Mouse (Mus musculus) heart, embryonic 12.5 days (tissue): ENCODE measurements at regions not wholly inside any gene's neighbourhood (a gene's known extent, or its start where the extent isn't known, plus 50 kb on each side); places are given as distances from the start of the nearest gene placed in this dataset.
A peak's percentile ranks its signal among the peaks of the same experiment; 100 is the strongest.

Experiments used
- ATAC-seq: fragments of 200-750 bp; cut with Nextera tagmentation; 2 replicates; pipeline ENCODE4 v1.8.0; 2017; ENCODE audit warnings: moderate TSS enrichment, moderate library complexity; ENCODE audit not compliant: insufficient number of reproducible peaks, low FRiP score
- H3K27ac ChIP-seq: fragments of 300-500 bp; sonication (generic); 2 replicates; pipeline ENCODE4 v1.5.1; 2016; ENCODE audit warnings: mild to moderate bottlenecking, moderate library complexity; ENCODE audit not compliant: poor library complexity, severe bottlenecking
- H3K27me3 ChIP-seq: fragments of 300-500 bp; sonication (generic); replicated peaks from 2 replicates; pipeline ENCODE4 v1.6.1; 2016; ENCODE audit warnings: mild to moderate bottlenecking, moderate library complexity
- H3K36me3 ChIP-seq: fragments of 300-500 bp; sonication (generic); 2 replicates; pipeline ENCODE4 v1.6.1; 2016; ENCODE audit warnings: mild to moderate bottlenecking, moderate library complexity
- H3K4me1 ChIP-seq: fragments of 300-500 bp; sonication (generic); replicated peaks from 2 replicates; pipeline ENCODE4 v1.6.1; 2016; ENCODE audit warnings: mild to moderate bottlenecking
- H3K4me2 ChIP-seq: fragments of 300-500 bp; sonication (generic); 2 replicates; pipeline ENCODE4 v1.6.1; 2016; ENCODE audit warnings: mild to moderate bottlenecking, moderate library complexity
- H3K4me3 ChIP-seq: fragments of 300-500 bp; sonication (generic); 2 replicates; pipeline ENCODE4 v1.5.1; 2016; ENCODE audit warnings: mild to moderate bottlenecking
- H3K9ac ChIP-seq: fragments of 300-500 bp; sonication (generic); 2 replicates; pipeline ENCODE4 v1.6.1; 2016; ENCODE audit warnings: mild to moderate bottlenecking, moderate library complexity
- H3K9me3 ChIP-seq: fragments of 300-500 bp; sonication (generic); replicated peaks from 2 replicates; pipeline ENCODE4 v1.6.1; 2016; ENCODE audit warnings: mild to moderate bottlenecking, moderate library complexity
- WGBS: fragments of 180-500 bp; shearing (Covaris S2); methylation state at CpG from one replicate; pipeline ENCODE4 v1.1.7; 2016; 5-methylcytosine and 5-hydroxymethylcytosine counted together

GRCm38 (mm10) chr6:133976854-133977253 is 58.6 kb upstream of the Etv6 start:
- ATAC-seq, result no peak
- no peaks in the 10 kb centered on the region for H3K36me3 ChIP-seq
- 32% methylated on average over 6 of the region's 6 CpGs for WGBS

DNA sequence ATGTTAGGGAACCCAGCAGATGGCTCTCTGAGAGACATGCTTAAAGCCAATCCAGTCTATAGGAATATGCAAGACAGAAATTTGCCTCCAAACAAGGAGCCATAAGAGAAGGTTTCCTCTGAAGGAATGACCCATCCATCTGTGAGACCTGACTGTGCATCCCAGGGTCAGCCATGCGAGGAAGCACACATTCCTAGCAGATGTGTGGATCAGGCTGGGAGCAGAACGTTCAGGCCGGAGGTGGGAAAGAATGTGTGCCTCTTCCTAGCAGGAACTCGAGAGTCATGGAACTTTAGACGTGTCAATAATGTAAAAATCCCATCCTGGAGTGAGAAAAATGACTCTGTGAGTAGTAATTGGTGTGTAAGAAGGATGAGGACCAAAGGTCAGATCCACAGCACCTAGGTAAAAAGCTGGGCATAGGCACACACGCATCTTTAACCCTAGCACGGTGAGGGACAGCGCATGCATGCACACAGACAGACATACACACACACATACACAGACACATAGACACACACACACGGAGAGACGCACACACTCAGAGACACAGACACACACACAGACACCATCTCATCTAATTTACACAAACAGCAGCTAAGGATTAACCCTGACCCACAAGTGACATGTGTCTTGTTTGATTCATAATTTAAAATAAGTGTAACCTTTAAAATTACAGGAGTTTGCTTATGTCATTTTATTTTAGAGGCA is 51.5 kb upstream of the Etv6 start:
- Histone ChIP-seq H3K4me1 (peaks cover 5% of the 10 kb centered on the region; the same call in 1 of the 2 replicates), H3K4me3 (no peak overlapping the region), H3K27ac (no peak overlapping the region), H3K36me3 (no peaks in the 10 kb centered on the region), H3K9me3 (no peaks in the 10 kb centered on the region), H3K9ac (no peak overlapping the region), H3K4me2 (no peak overlapping the region), H3K27me3 (no peaks in the 10 kb centered on the region)
- 72% methylated on average over 10 of the region's 10 CpGs for WGBS
- no peak for ATAC-seq

More at GRCm38 (mm10) chr6:133976854-133977253, 58.6 kb upstream of the Etv6 start:
- no peaks in the 10 kb centered on the region for H3K4me1 ChIP-seq
- H3K27me3 ChIP-seq, result no peaks in the 10 kb centered on the region
- no peaks in the 10 kb centered on the region for H3K9me3 ChIP-seq
- no peak overlapping the region for H3K27ac ChIP-seq
- H3K4me3 ChIP-seq, result no peak overlapping the region
- H3K4me2 ChIP-seq, result no peak overlapping the region
- no peak overlapping the region for H3K9ac ChIP-seq

DNA sequence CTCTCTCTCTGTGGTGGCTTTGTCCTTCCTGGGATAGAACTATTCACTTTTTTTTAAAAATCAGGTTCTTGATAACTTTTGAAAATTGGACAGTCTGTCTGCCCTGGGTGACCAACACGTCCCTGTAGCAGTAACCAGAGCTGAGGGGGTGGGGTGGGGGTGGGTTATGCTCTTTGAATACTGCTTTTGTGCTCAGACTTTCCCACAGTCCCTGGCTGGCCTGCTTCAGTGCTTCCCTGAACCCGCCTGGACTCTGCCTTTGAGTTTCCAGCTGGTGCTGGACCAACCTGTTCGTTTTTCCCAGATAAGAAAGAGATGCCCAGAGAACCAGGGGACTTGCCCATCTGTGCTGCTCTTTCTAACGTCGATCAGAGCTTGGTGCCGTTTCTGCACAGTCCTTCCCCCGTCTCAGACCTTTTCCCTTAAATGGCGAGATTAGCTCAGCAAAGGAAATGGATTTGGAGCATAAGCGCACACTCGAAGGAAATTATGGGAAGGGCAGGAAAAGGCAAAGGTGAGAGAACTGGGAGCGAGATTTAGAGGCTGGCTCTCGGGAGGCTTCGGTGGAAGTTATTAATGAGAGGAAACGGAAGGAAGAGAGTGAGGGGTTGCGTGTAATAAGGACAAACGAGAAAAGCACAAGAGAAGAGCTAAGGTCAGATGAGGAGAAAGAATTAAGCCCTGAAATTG is 50.7 kb upstream of the Etv6 start:
- Histone ChIP-seq H3K4me1 (peaks cover 5% of the 10 kb centered on the region; the same call in 1 of the 2 replicates), H3K9me3 (no peaks in the 10 kb centered on the region), H3K4me3 (no peak overlapping the region), H3K9ac (no peak overlapping the region), H3K4me2 (peak overlapping the region; percentile 4; the same call in 1 of the 2 replicates), H3K27ac (no peak overlapping the region), H3K27me3 (no peaks in the 10 kb centered on the region), H3K36me3 (no peaks in the 10 kb centered on the region)
- ATAC-seq, result no peak
- WGBS, result 35% methylated on average over 16 of the region's 16 CpGs
